ENCODE assay signal across 23 mouse cellular contexts in genomic region chr1:58408141-58408540, GRCm38 (mm10). TPM values are rescaled to one million over a fixed set of nuclear protein-coding genes. Genes with fewer than 3 reads are reported as not detected.
DNase-seq lines count a peak whose midpoint lies in the region; ATAC-seq and TF ChIP-seq lines count a peak whose summit lies in the region.
"Had no signal": no experiment of that assay in that cellular context is flagged by ENCODE, and none has a peak within 500 bp of the region (broad histone marks: within the 10 kb centered on the region; RNA-seq: fewer than 3 reads in every experiment).

No protein-coding gene starts in this region.

- no peak overlapping the region for H3K4me3 ChIP-seq in heart, embryonic 10.5 days
- H3K4me3 ChIP-seq in heart, adult 2 months: no peak overlapping the region
- no peak overlapping the region for H3K4me3 ChIP-seq in MEL (ENCODE audit: control insufficient read depth in 1 of 2, insufficient read depth in 1 of 2, low read depth in 2 of 2, low read length in 2 of 2)
- no peak overlapping the region for H3K4me3 ChIP-seq in stomach, postnatal 0 days (ENCODE audit: low read depth, low read length)
- H3K4me3 ChIP-seq: forebrain, embryonic 10.5 days; forebrain, embryonic 13.5 days; hindbrain, embryonic 10.5 days; hindbrain, embryonic 13.5 days; intestine, embryonic 15.5 days had no signal

- H3K4me2 ChIP-seq in stomach, postnatal 0 days (replicated peaks; ENCODE audit: low read depth): no peak overlapping the region
- H3K4me2 ChIP-seq: forebrain, embryonic 13.5 days; heart, embryonic 11.5 days; hindbrain, embryonic 13.5 days; intestine, embryonic 15.5 days had no signal

- no peaks in the 10 kb centered on the region for H3K4me1 ChIP-seq in heart, embryonic 10.5 days
- no peaks in the 10 kb centered on the region for H3K4me1 ChIP-seq in heart, adult 2 months (ENCODE audit: control insufficient read depth, insufficient read depth, low read length)
- H3K4me1 ChIP-seq in MEL (ENCODE audit: control insufficient read depth in 1 of 2, insufficient read depth in 2 of 2, low read length in 2 of 2): no peaks in the 10 kb centered on the region
- H3K4me1 ChIP-seq in stomach, postnatal 0 days (replicated peaks; ENCODE audit: control insufficient read depth, insufficient read depth): no peaks in the 10 kb centered on the region
- H3K4me1 ChIP-seq: forebrain, embryonic 10.5 days; forebrain, embryonic 13.5 days; hindbrain, embryonic 10.5 days; hindbrain, embryonic 13.5 days; intestine, embryonic 15.5 days had no signal

- TF ChIP-seq EP300 in heart, adult 2 months (IDR thresholded peaks at IDR 0.05; ENCODE audit: insufficient read depth, low read depth, low read length): no peak
- TF ChIP-seq EP300 in MEL (IDR thresholded peaks at IDR 0.05; ENCODE audit: low read depth in 1 of 2, low read length in 2 of 2): no peak
- TF ChIP-seq EP300 in stomach, postnatal 0 days (optimal IDR thresholded peaks at IDR 0.05): no peak

- intact Hi-C loops in heart, adult 2 months (cut with DNase I): no loop called here

- no peak overlapping the region for H3K9ac ChIP-seq in heart, adult 2 months (ENCODE audit: low read depth, low read length)
- no peak overlapping the region for H3K9ac ChIP-seq in MEL (ENCODE audit: control insufficient read depth, low read depth, low read length, poor library complexity, severe bottlenecking)
- no peak overlapping the region for H3K9ac ChIP-seq in stomach, postnatal 0 days (ENCODE audit: low read length)
- H3K9ac ChIP-seq: forebrain, embryonic 13.5 days; hindbrain, embryonic 13.5 days; intestine, embryonic 15.5 days had no signal

- no peaks in the 10 kb centered on the region for H3K9me3 ChIP-seq in heart, embryonic 10.5 days
- H3K9me3 ChIP-seq in MEL (replicated peaks; ENCODE audit: insufficient read depth, low read length): no peaks in the 10 kb centered on the region
- no peaks in the 10 kb centered on the region for H3K9me3 ChIP-seq in stomach, postnatal 0 days (ENCODE audit: control insufficient read depth, low read length)
- H3K9me3 ChIP-seq: forebrain, embryonic 10.5 days; forebrain, embryonic 13.5 days; hindbrain, embryonic 10.5 days; hindbrain, embryonic 13.5 days; intestine, embryonic 15.5 days had no signal

- no peak for TF ChIP-seq CTCF in heart, adult 2 months (IDR thresholded peaks at IDR 0.05)
- TF ChIP-seq CTCF in MEL (IDR thresholded peaks at IDR 0.05 in 2 of 3, conservative IDR thresholded peaks at IDR 0.05 in 1 of 3; ENCODE audit: control insufficient read depth in 1 of 3, insufficient read depth in 1 of 3, low read depth in 2 of 3, low read length in 3 of 3, poor library complexity in 1 of 3, severe bottlenecking in 1 of 3): no peak
- TF ChIP-seq CTCF in stomach, postnatal 0 days (IDR thresholded peaks at IDR 0.05; ENCODE audit: low read depth): no peak

- H3K27me3 ChIP-seq in heart, embryonic 10.5 days (ENCODE audit: insufficient read depth, poor library complexity, severe bottlenecking): no peaks in the 10 kb centered on the region
- H3K27me3 ChIP-seq in heart, adult 2 months (ENCODE audit: control insufficient read depth, insufficient read depth, low read length): no peaks in the 10 kb centered on the region
- no peaks in the 10 kb centered on the region for H3K27me3 ChIP-seq in MEL (ENCODE audit: control insufficient read depth in 1 of 2, insufficient read depth in 2 of 2, low read length in 2 of 2)
- no peaks in the 10 kb centered on the region for H3K27me3 ChIP-seq in stomach, postnatal 0 days (ENCODE audit: control insufficient read depth, insufficient read depth, low read length)
- H3K27me3 ChIP-seq: forebrain, embryonic 13.5 days; hindbrain, embryonic 13.5 days; intestine, embryonic 15.5 days; Patski had no signal

- no peaks in the 10 kb centered on the region for H3K79me2 ChIP-seq in heart, adult 2 months (replicated peaks; ENCODE audit: control insufficient read depth, insufficient read depth, low read length)
- no peaks in the 10 kb centered on the region for H3K79me2 ChIP-seq in MEL (ENCODE audit: control insufficient read depth, insufficient read depth, low read length, poor library complexity)

- H3K36me3 ChIP-seq in heart, embryonic 10.5 days: peaks cover 78% of the 10 kb centered on the region
- peaks cover 13% of the 10 kb centered on the region for H3K36me3 ChIP-seq in heart, adult 2 months (ENCODE audit: control insufficient read depth, insufficient read depth, low read length)
- H3K36me3 ChIP-seq in MEL (ENCODE audit: control insufficient read depth in 1 of 2, insufficient read depth in 2 of 2, low read length in 2 of 2): peaks cover 0 to 24% of the 10 kb centered on the region in 2 experiments; a peak in 2 of 4 replicates
- H3K36me3 ChIP-seq in stomach, postnatal 0 days (ENCODE audit: control insufficient read depth, insufficient read depth, low read length): peaks cover 22% of the 10 kb centered on the region

- WGBS in heart, embryonic 10.5 days: 85% methylated on average over 6 of the region's 6 CpGs
- 84% methylated on average over 6 of the region's 6 CpGs for WGBS in heart, adult 2 months
- 83% methylated on average over 6 of the region's 6 CpGs for WGBS in stomach, postnatal 0 days

- peak; percentile 63 for DNase-seq in heart, embryonic 10.5 days (ENCODE audit: low spot score)
- no peak for DNase-seq in heart, adult 2 months
- DNase-seq in A20 (ENCODE audit: low read depth, low spot score): peak; percentile 19
- peak; percentile 25 for DNase-seq in MEL (ENCODE audit: low read depth, low spot score)
- DNase-seq in stomach, postnatal 0 days (ENCODE audit: low spot score): peak; percentile 10
- DNase-seq in kidney, postnatal 36 days: no peak
- DNase-seq: adrenal gland, postnatal 25 days; cerebellum, adult 11-12 months; cerebellum, adult 8-10 months; cerebellum, postnatal 10 days; gastrocnemius, postnatal 10 days; gastrocnemius, postnatal 36 days; heart, adult 18-20 months; heart, postnatal 36 days had no signal

- TF ChIP-seq RAD21 in MEL (IDR thresholded peaks at IDR 0.05; ENCODE audit: low read depth, low read length): no peak

- no peak for ATAC-seq in stomach, postnatal 0 days (ENCODE audit: low FRiP score, low TSS enrichment)
- ATAC-seq: forebrain, embryonic 13.5 days; forebrain, embryonic 16.5 days; hindbrain, embryonic 16.5 days; intestine, embryonic 15.5 days; Patski had no signal

- TF ChIP-seq POLR2A in heart, adult 2 months (IDR thresholded peaks at IDR 0.05; ENCODE audit: insufficient read depth, low read depth, low read length): no peak
- no peak; a peak in 1 of 4 replicates for TF ChIP-seq POLR2A in MEL (IDR thresholded peaks at IDR 0.05; ENCODE audit: control insufficient read depth in 1 of 2, insufficient read depth in 1 of 2, low read depth in 1 of 2, low read length in 2 of 2, poor library complexity in 1 of 2)

- no peak overlapping the region for H3K27ac ChIP-seq in heart, embryonic 10.5 days
- no peak overlapping the region for H3K27ac ChIP-seq in heart, adult 2 months
- H3K27ac ChIP-seq in MEL (ENCODE audit: control insufficient read depth, low read depth, low read length): no peak overlapping the region
- H3K27ac ChIP-seq in stomach, postnatal 0 days (replicated peaks): no peak overlapping the region
- H3K27ac ChIP-seq: forebrain, embryonic 10.5 days; forebrain, embryonic 13.5 days; hindbrain, embryonic 10.5 days; hindbrain, embryonic 13.5 days; intestine, embryonic 15.5 days had no signal

TF ChIP-seq in MEL, 35 proteins besides CTCF, POLR2A, EP300 and RAD21 (continues in another document):
- TF ChIP-seq NRF1 (IDR thresholded peaks at IDR 0.05; ENCODE audit: insufficient read depth, low read depth, low read length, poor library complexity, severe bottlenecking): no peak
- TF ChIP-seq GABPA (IDR thresholded peaks at IDR 0.05; ENCODE audit: low read depth, low read length): no peak
- TF ChIP-seq MYC (IDR thresholded peaks at IDR 0.05; ENCODE audit: low read depth, low read length): no peak
- TF ChIP-seq ZMIZ1 (IDR thresholded peaks at IDR 0.05; ENCODE audit: low read depth, low read length): no peak
- TF ChIP-seq HCFC1 (IDR thresholded peaks at IDR 0.05; ENCODE audit: low read depth, low read length): no peak
- TF ChIP-seq SMC3 (IDR thresholded peaks at IDR 0.05; ENCODE audit: low read depth, low read length): no peak
- TF ChIP-seq TBP (IDR thresholded peaks at IDR 0.05; ENCODE audit: low read depth, low read length): no peak

RNA-seq across cellular contexts. Expression of gene Bzw1, which starts 15.4 kb away (rescaled TPM):
- polyA plus RNA-seq in heart, embryonic 10.5 days (2016; fragmentation: Nextera tagmentation; extraction: Ambion mirVana): 287 and 342 TPM in 2 replicates
- 10 to 100 TPM; 62.6 to 70.7 TPM for total RNA-seq in heart, adult 2 months (2021)
- polyA plus RNA-seq in heart, adult 2 months (2012; rRNA removed): 14.5 and 28.6 TPM in 2 replicates
- total RNA-seq in MEL (2012; rRNA removed): 199 and 221 TPM in 2 replicates
- 100 to 1,000 TPM; 242 to 268 TPM for polyA plus RNA-seq in MEL (2012; ENCODE audit: insufficient read depth in 1 of 2, insufficient read length in 2 of 2, low read depth in 1 of 2, low replicate concordance in 2 of 2, missing spikeins in 1 of 2)
- polyA plus RNA-seq in stomach, postnatal 0 days (2015; fragmentation: Nextera tagmentation; extraction: Ambion mirVana): 192 and 230 TPM in 2 replicates

RNA-seq across cellular contexts. Expression of gene Clk1, which starts 15.7 kb away (rescaled TPM):
- 117 TPM in 2 replicates for polyA plus RNA-seq in heart, embryonic 10.5 days (2016; fragmentation: Nextera tagmentation; extraction: Ambion mirVana)
- total RNA-seq in heart, adult 2 months (2021): 10 to 100 TPM; 50.2 to 50.4 TPM
- polyA plus RNA-seq in heart, adult 2 months (2012; rRNA removed): 43.3 and 82.3 TPM in 2 replicates
- total RNA-seq in MEL (2012; rRNA removed): 32.5 and 35.8 TPM in 2 replicates
- 1,000 to 10,000 TPM in 1 of 2 experiments, 10 to 100 TPM in 1; 41.1 to 1,029 TPM for polyA plus RNA-seq in MEL (2012; ENCODE audit: insufficient read depth in 1 of 2, insufficient read length in 2 of 2, low read depth in 1 of 2, low replicate concordance in 2 of 2, missing spikeins in 1 of 2)
- polyA plus RNA-seq in stomach, postnatal 0 days (2015; fragmentation: Nextera tagmentation; extraction: Ambion mirVana): 107 and 111 TPM in 2 replicates

RNA-seq across cellular contexts. Expression of gene Nif3l1, which starts 36.8 kb away (rescaled TPM):
- polyA plus RNA-seq in heart, embryonic 10.5 days (2016; fragmentation: Nextera tagmentation; extraction: Ambion mirVana): 35.7 and 48.5 TPM in 2 replicates
- total RNA-seq in heart, adult 2 months (2021): 1 to 10 TPM; 9.1 to 9.4 TPM
- 14.5 and 25.7 TPM in 2 replicates for polyA plus RNA-seq in heart, adult 2 months (2012; rRNA removed)
- total RNA-seq in MEL (2012; rRNA removed): 26.9 and 28.5 TPM in 2 replicates
- polyA plus RNA-seq in MEL (2012; ENCODE audit: insufficient read depth in 1 of 2, insufficient read length in 2 of 2, low read depth in 1 of 2, low replicate concordance in 2 of 2, missing spikeins in 1 of 2): 10 to 100 TPM in 1 of 2 experiments, not detected in 1; 32.8 TPM
- polyA plus RNA-seq in stomach, postnatal 0 days (2015; fragmentation: Nextera tagmentation; extraction: Ambion mirVana): 20.9 and 23.7 TPM in 2 replicates

RNA-seq across cellular contexts. Expression of gene Ppil3, which starts 37.1 kb away (rescaled TPM):
- polyA plus RNA-seq in heart, embryonic 10.5 days (2016; fragmentation: Nextera tagmentation; extraction: Ambion mirVana): 43.0 and 47.7 TPM in 2 replicates
- total RNA-seq in heart, adult 2 months (2021): 10 to 100 TPM; 17.5 to 19.6 TPM
- 18.3 and 23.2 TPM in 2 replicates for polyA plus RNA-seq in heart, adult 2 months (2012; rRNA removed)
- 74.3 and 84.9 TPM in 2 replicates for total RNA-seq in MEL (2012; rRNA removed)
- 100 to 1,000 TPM in 1 of 2 experiments, 10 to 100 TPM in 1; 76.8 to 503 TPM for polyA plus RNA-seq in MEL (2012; ENCODE audit: insufficient read depth in 1 of 2, insufficient read length in 2 of 2, low read depth in 1 of 2, low replicate concordance in 2 of 2, missing spikeins in 1 of 2)
- polyA plus RNA-seq in stomach, postnatal 0 days (2015; fragmentation: Nextera tagmentation; extraction: Ambion mirVana): 29.3 and 32.8 TPM in 2 replicates

Comparison
In these comparisons a context has a peak if more than half of its experiments do, and no peak if none do; other contexts are left out.
1. DNase-seq: peak in heart, embryonic 10.5 days (single experiment), A20 (single experiment), MEL (single experiment) and stomach, postnatal 0 days (single experiment); none in heart, adult 2 months (0 of 2) and kidney, postnatal 36 days (0 of 2).